Mouse (Mus musculus): Measurements from ENCODE around the gene Pdik1l. TPM values are rescaled to one million over a fixed set of nuclear protein-coding genes. Genes with fewer than 3 reads are reported as not detected.

Pdik1l gene
- polyA plus RNA-seq, 1 experiment from 2014 or later, result 10.0 TPM

DNA sequence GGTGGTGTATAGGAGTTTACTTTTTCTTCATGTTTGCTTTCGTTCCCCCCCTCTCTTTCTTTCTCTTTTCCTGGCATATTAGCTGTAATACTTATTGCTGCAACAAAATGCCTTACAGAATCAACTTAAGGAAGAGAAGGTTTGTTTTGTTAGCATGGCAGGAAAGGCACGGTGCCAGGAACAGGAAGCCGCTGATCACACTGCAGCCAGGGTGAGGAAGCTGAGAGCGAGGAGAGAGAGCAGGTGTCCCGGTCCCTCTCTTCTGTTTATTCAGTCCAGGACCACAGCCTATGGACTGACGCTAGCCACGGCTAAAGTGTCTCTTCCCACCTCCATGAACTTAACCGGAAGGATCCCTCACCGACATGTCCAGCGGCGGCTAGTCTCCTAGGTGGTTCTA lies 29.3 kb downstream of the Pdik1l start:
- peak; percentile 51 for DNase-seq (ENCODE audit: low spot score)
- no peak overlapping the region for H3K27ac ChIP-seq (ENCODE audit: low read length)

GRCm38 (mm10) chr4:134257198-134258009 lies 30.3 kb downstream of the Pdik1l start:
- H3K27ac ChIP-seq (ENCODE audit: low read length), result peak overlapping the region; percentile 6; the same call in 1 of the 2 replicates
- peaks cover 5% of the 10 kb centered on the region for H3K27me3 ChIP-seq (replicated peaks; ENCODE audit: insufficient read depth, low read length)
- H3K4me2 ChIP-seq (replicated peaks; ENCODE audit: low read depth, low read length), result no peak overlapping the region
- no peaks in the 10 kb centered on the region for H3K36me3 ChIP-seq (ENCODE audit: insufficient read depth, low read length)
- DNase-seq (ENCODE audit: low spot score) (no peak), ATAC-seq (peak; percentile 29; the same call in 1 of the 2 replicates)
- 32% methylated on average over 11 of the region's 11 CpGs for WGBS
- H3K4me3 ChIP-seq (ENCODE audit: low read depth, low read length), result no peak overlapping the region
- H3K4me1 ChIP-seq (ENCODE audit: insufficient read depth, low read depth, low read length), result peaks cover 6% of the 10 kb centered on the region
- H3K9ac ChIP-seq (replicated peaks; ENCODE audit: low read depth), result no peak overlapping the region
- TF ChIP-seq CTCF (IDR thresholded peaks at IDR 0.05) (no peak), EP300 (IDR thresholded peaks at IDR 0.05) (no peak)
- no peaks in the 10 kb centered on the region for H3K9me3 ChIP-seq (ENCODE audit: low read length)

More for the DNA sequence above, 29.3 kb downstream of the Pdik1l start:
- no peak for TF ChIP-seq CTCF (IDR thresholded peaks at IDR 0.05)
- no peak for TF ChIP-seq EP300 (IDR thresholded peaks at IDR 0.05)
- Histone ChIP-seq H3K4me2 (replicated peaks; ENCODE audit: low read depth, low read length) (no peak overlapping the region), H3K4me1 (ENCODE audit: insufficient read depth, low read depth, low read length) (peaks cover 6% of the 10 kb centered on the region), H3K27me3 (replicated peaks; ENCODE audit: insufficient read depth, low read length) (peaks cover under 1% of the 10 kb centered on the region; the same call in 1 of the 2 replicates), H3K9me3 (ENCODE audit: low read length) (no peaks in the 10 kb centered on the region), H3K36me3 (ENCODE audit: insufficient read depth, low read length) (no peaks in the 10 kb centered on the region), H3K9ac (replicated peaks; ENCODE audit: low read depth) (no peak overlapping the region), H3K4me3 (ENCODE audit: low read depth, low read length) (no peak overlapping the region)
- 32% methylated on average over 11 of the region's 11 CpGs for whole genome bisulfite sequencing
- ATAC-seq, result 0 out of 2 replicates have a peak, but pooled peaks have one; percentile 19

DNA sequence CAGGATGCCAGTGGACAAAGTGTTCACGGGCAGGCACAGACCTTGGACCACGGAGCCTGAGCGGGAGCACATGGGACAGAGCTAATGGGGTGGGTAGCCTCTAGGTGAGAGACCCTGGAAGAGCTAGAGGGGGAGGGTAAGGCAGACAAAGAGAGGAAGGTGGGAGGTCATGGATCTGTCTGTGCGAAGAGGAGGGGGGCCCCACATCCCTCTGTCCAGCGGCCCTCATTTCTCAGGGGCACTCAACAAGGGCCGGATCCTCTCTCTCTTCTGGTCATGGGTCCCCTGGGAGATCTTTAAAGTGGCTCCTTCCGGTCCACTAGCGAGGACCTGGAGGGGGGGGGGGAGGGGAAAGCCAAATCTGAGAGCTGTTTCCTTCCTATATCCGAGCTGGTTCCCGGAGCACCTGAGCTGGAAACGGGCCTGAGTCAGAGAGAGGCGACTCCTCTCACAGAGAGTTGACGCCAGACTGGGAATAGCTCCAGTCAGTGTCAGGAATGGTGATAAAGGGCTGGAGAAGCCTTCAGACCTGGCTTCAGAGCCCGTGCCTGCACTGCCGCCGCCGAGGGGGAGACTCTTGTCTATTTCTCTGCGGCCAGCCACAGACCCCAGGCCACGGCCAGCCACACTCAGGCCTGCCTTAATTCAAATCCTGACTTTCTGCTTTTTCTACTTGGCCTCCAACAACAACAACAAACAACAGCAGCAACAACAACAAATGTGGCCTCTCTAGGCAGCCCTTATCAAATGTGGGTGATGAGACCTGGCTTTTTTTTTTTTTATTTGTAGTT lies 31.1 kb downstream of the Pdik1l start:
- Histone ChIP-seq H3K9me3 (ENCODE audit: low read length) (no peaks in the 10 kb centered on the region), H3K9ac (replicated peaks; ENCODE audit: low read depth) (no peak overlapping the region), H3K27me3 (replicated peaks; ENCODE audit: insufficient read depth, low read length) (peaks cover 13% of the 10 kb centered on the region), H3K36me3 (ENCODE audit: insufficient read depth, low read length) (no peaks in the 10 kb centered on the region), H3K4me1 (ENCODE audit: insufficient read depth, low read depth, low read length) (peaks cover 12% of the 10 kb centered on the region), H3K27ac (ENCODE audit: low read length) (peak overlapping the region; percentile 51), H3K4me2 (replicated peaks; ENCODE audit: low read depth, low read length) (no peak overlapping the region), H3K4me3 (ENCODE audit: low read depth, low read length) (no peak overlapping the region)
- TF ChIP-seq CTCF (IDR thresholded peaks at IDR 0.05) (no peak), EP300 (IDR thresholded peaks at IDR 0.05) (no peak)
- DNase-seq (ENCODE audit: low spot score) (no peak), ATAC-seq (peak; percentile 13; the same call in 1 of the 2 replicates)
- WGBS, result 22% methylated on average over 16 of the region's 19 CpGs

GRCm38 (mm10) chr4:134255854-134256253 lies 31.8 kb downstream of the Pdik1l start:
- Histone ChIP-seq H3K9me3 (ENCODE audit: low read length) (no peaks in the 10 kb centered on the region), H3K9ac (replicated peaks; ENCODE audit: low read depth) (no peak overlapping the region), H3K36me3 (ENCODE audit: insufficient read depth, low read length) (no peaks in the 10 kb centered on the region), H3K4me3 (ENCODE audit: low read depth, low read length) (no peak overlapping the region), H3K27me3 (replicated peaks; ENCODE audit: insufficient read depth, low read length) (peaks cover 21% of the 10 kb centered on the region), H3K27ac (ENCODE audit: low read length) (peak overlapping the region; percentile 51), H3K4me2 (replicated peaks; ENCODE audit: low read depth, low read length) (no peak overlapping the region), H3K4me1 (ENCODE audit: insufficient read depth, low read depth, low read length) (peaks cover 17% of the 10 kb centered on the region)
- DNase-seq (ENCODE audit: low spot score) (peak; percentile 39), ATAC-seq (0 out of 2 replicates have a peak, but pooled peaks have one; percentile 20)
- 50% methylated on average over 4 of the region's 4 CpGs for WGBS
- TF ChIP-seq CTCF (IDR thresholded peaks at IDR 0.05) (no peak), EP300 (IDR thresholded peaks at IDR 0.05) (no peak)

DNA sequence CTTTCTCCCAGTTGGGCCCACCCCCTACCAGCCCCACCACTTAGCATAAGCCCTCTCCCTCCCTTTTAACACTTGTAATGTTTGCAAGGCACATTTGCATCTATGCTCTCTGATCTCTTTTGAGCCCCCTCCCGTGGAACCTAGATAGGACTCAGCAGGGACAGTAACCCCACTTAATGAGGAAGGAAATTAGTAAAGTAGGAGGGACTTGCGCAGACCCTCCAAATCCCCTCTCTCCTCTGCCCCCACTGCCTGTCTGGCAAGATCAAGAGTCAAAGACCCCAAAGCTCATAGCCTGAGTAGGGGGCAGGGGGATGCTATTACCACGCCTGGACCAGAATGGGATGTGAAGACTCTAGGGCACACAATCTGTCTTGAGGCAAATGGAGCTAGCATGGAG lies 32.9 kb downstream of the Pdik1l start:
- ATAC-seq (no peak), DNase-seq (ENCODE audit: low spot score) (no peak)
- Histone ChIP-seq H3K27me3 (replicated peaks; ENCODE audit: insufficient read depth, low read length) (peaks cover 24% of the 10 kb centered on the region), H3K9me3 (ENCODE audit: low read length) (no peaks in the 10 kb centered on the region), H3K9ac (replicated peaks; ENCODE audit: low read depth) (no peak overlapping the region), H3K27ac (ENCODE audit: low read length) (no peak overlapping the region), H3K4me1 (ENCODE audit: insufficient read depth, low read depth, low read length) (peaks cover 20% of the 10 kb centered on the region), H3K4me3 (ENCODE audit: low read depth, low read length) (no peak overlapping the region), H3K4me2 (replicated peaks; ENCODE audit: low read depth, low read length) (no peak overlapping the region), H3K36me3 (ENCODE audit: insufficient read depth, low read length) (no peaks in the 10 kb centered on the region)
- 52% methylated on average over 3 of the region's 3 CpGs for WGBS
- no peak for TF ChIP-seq EP300 (IDR thresholded peaks at IDR 0.05)
- no peak for TF ChIP-seq CTCF (IDR thresholded peaks at IDR 0.05)
